Mouse (Mus musculus): ENCODE measurements around the gene Pebp1.
A peak's percentile ranks its signal among the peaks of the same experiment; 100 is the strongest.

GRCm38 (mm10) chr5:117241935-117242531 lies 45.4 kb downstream of the Pebp1 start:
- no peak for TF ChIP-seq CTCF (IDR thresholded peaks at IDR 0.05; ENCODE audit: control insufficient read depth, insufficient read depth, insufficient read length)
- no peak for TF ChIP-seq MAX (IDR thresholded peaks at IDR 0.05)
- no peak for TF ChIP-seq CEBPB (IDR thresholded peaks at IDR 0.05; ENCODE audit: low read depth)
- TF ChIP-seq USF1 (IDR thresholded peaks at IDR 0.05; ENCODE audit: low read depth) = peak; percentile 19
- TF ChIP-seq FOSL1 (IDR thresholded peaks at IDR 0.05; ENCODE audit: insufficient read depth, low read length, poor library complexity, severe bottlenecking) = no peak
- TF ChIP-seq MYOG (IDR thresholded peaks at IDR 0.05; ENCODE audit: control insufficient read depth, extremely low read depth, insufficient read length) = no peak
- TF ChIP-seq MYOD1 (IDR thresholded peaks at IDR 0.05; ENCODE audit: control insufficient read depth, insufficient read length, low read depth) = no peak
